Mouse (Mus musculus) stomach, postnatal 0 days (tissue): ENCODE measurements around the gene Lgals12.

ENCODE experiments used
- CTCF ChIP-seq: IDR thresholded peaks from 2 replicates; pipeline ENCODE4 v1.5.1; 2016; ENCODE audit warnings: antibody characterized with exemption, low read depth, mild to moderate bottlenecking, moderate library complexity
- EP300 ChIP-seq: optimal IDR thresholded peaks from 2 replicates; pipeline ENCODE3; 2016; ENCODE audit warnings: antibody characterized with exemption

DNA sequence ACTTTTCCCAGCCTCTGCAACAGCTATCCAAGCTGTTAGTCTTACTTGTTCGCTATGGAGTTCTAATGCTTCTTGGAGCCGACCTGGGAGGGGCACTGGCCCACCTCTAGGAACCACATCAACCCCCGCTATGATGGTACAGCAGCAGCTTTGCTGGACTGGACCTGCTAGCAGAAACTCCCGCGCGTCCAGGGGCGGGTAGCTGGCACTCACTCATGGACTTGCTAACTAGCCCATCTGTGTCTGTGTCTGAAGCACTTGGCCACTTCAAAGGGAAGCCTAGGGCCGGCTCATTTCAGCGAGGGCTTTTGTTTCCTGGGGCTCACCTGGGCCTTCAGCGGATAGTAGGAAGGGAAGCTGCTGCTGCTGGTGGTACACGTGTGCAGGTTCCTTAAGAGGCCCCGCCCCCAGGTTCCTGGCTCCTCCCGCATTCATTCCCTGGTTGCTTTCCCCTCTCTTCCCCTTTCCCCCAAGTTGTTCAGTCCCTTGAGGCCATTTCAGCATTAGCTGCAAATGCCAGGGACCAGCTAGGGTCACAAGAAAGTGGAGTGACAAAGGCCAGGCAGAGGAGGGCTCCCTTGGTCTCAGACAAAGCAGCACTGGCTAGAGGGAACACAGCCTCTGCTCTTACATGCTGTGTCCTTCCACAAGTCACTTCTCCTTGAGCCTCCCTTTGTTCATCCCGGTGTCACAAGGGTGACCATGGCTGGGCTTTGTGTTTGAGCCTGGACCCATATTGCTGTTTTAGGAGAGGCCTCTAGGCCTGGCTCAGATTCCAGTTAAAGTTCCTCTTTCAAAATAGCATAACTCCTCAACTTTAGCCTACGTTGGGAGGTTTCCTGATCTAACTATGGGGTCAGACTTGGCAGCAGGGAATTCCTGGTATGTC, at the start of gene Lgals12:
- no peak for TF ChIP-seq CTCF
- no peak for TF ChIP-seq EP300
